Mouse (Mus musculus): ENCODE measurements around the gene Dnajc1. TPM values are rescaled to one million over a fixed set of nuclear protein-coding genes. Genes with fewer than 3 reads are reported as not detected.

The Dnajc1 gene
- polyA plus RNA-seq, 1 experiment from 2014 or later: 30.8 TPM

GRCm38 (mm10) chr2:18219569-18219968 is 173.1 kb downstream of the Dnajc1 start:
- Histone ChIP-seq H3K27ac (replicated peaks; ENCODE audit: low read depth, low read length) (no peak overlapping the region), H3K9ac (replicated peaks; ENCODE audit: low read length) (no peak overlapping the region), H3K36me3 (replicated peaks; ENCODE audit: control insufficient read depth, insufficient read depth, low read depth, low read length) (peaks cover 4% of the 10 kb centered on the region), H3K4me2 (ENCODE audit: low read depth, low read length) (no peak overlapping the region), H3K9me3 (replicated peaks; ENCODE audit: control insufficient read depth, low read length) (no peaks in the 10 kb centered on the region), H3K4me1 (ENCODE audit: control insufficient read depth, insufficient read depth, low read length) (no peaks in the 10 kb centered on the region), H3K4me3 (ENCODE audit: low read depth, low read length) (no peak overlapping the region), H3K27me3 (ENCODE audit: control insufficient read depth, insufficient read depth, low read length) (no peaks in the 10 kb centered on the region)
- whole genome bisulfite sequencing: 83% methylated on average over 13 of the region's 13 CpGs
- DNase-seq (ENCODE audit: low spot score): no peak
- no peak for ATAC-seq (replicated peaks; ENCODE audit: insufficient number of reproducible peaks, low FRiP score, low TSS enrichment, low read depth)

- ATAC-seq (replicated peaks; ENCODE audit: insufficient number of reproducible peaks, low FRiP score, low TSS enrichment, low read depth) (no peak), DNase-seq (ENCODE audit: low spot score) (no peak)
- H3K27me3 ChIP-seq (ENCODE audit: control insufficient read depth, insufficient read depth, low read length): no peaks in the 10 kb centered on the region
- no peak overlapping the region for H3K4me2 ChIP-seq (ENCODE audit: low read depth, low read length)
- H3K4me3 ChIP-seq (ENCODE audit: low read depth, low read length): no peak overlapping the region
- 79% methylated on average over 8 of the region's 8 CpGs for WGBS
- H3K27ac ChIP-seq (replicated peaks; ENCODE audit: low read depth, low read length): no peak overlapping the region
- no peak overlapping the region for H3K9ac ChIP-seq (replicated peaks; ENCODE audit: low read length)
- H3K4me1 ChIP-seq (ENCODE audit: control insufficient read depth, insufficient read depth, low read length): no peaks in the 10 kb centered on the region
- peaks cover 4% of the 10 kb centered on the region for H3K36me3 ChIP-seq (replicated peaks; ENCODE audit: control insufficient read depth, insufficient read depth, low read depth, low read length)
- H3K9me3 ChIP-seq (replicated peaks; ENCODE audit: control insufficient read depth, low read length): no peaks in the 10 kb centered on the region
Measured at GRCm38 (mm10) chr2:18219136-18219535, 173.5 kb downstream of the Dnajc1 start.

- no peak for ATAC-seq (replicated peaks; ENCODE audit: insufficient number of reproducible peaks, low FRiP score, low TSS enrichment, low read depth)
- Histone ChIP-seq H3K4me3 (ENCODE audit: low read depth, low read length) (no peak overlapping the region), H3K36me3 (replicated peaks; ENCODE audit: control insufficient read depth, insufficient read depth, low read depth, low read length) (peaks cover 4% of the 10 kb centered on the region), H3K27ac (replicated peaks; ENCODE audit: low read depth, low read length) (no peak overlapping the region), H3K9me3 (replicated peaks; ENCODE audit: control insufficient read depth, low read length) (no peaks in the 10 kb centered on the region), H3K27me3 (ENCODE audit: control insufficient read depth, insufficient read depth, low read length) (no peaks in the 10 kb centered on the region), H3K4me2 (ENCODE audit: low read depth, low read length) (no peak overlapping the region), H3K9ac (replicated peaks; ENCODE audit: low read length) (no peak overlapping the region), H3K4me1 (ENCODE audit: control insufficient read depth, insufficient read depth, low read length) (no peaks in the 10 kb centered on the region)
- DNase-seq (ENCODE audit: low spot score): no peak
- WGBS: 74% methylated on average over 5 of the region's 5 CpGs
Measured at GRCm38 (mm10) chr2:18218500-18218899, 174.1 kb downstream of the Dnajc1 start.

GRCm38 (mm10) chr2:18217867-18218266 is 174.8 kb downstream of the Dnajc1 start:
- Histone ChIP-seq H3K27ac (replicated peaks; ENCODE audit: low read depth, low read length) (no peak overlapping the region), H3K27me3 (ENCODE audit: control insufficient read depth, insufficient read depth, low read length) (no peaks in the 10 kb centered on the region), H3K9ac (replicated peaks; ENCODE audit: low read length) (no peak overlapping the region), H3K4me2 (ENCODE audit: low read depth, low read length) (no peak overlapping the region), H3K4me3 (ENCODE audit: low read depth, low read length) (no peak overlapping the region), H3K9me3 (replicated peaks; ENCODE audit: control insufficient read depth, low read length) (no peaks in the 10 kb centered on the region), H3K4me1 (ENCODE audit: control insufficient read depth, insufficient read depth, low read length) (no peaks in the 10 kb centered on the region), H3K36me3 (replicated peaks; ENCODE audit: control insufficient read depth, insufficient read depth, low read depth, low read length) (peaks cover 4% of the 10 kb centered on the region)
- DNase-seq (ENCODE audit: low spot score) (no peak), ATAC-seq (replicated peaks; ENCODE audit: insufficient number of reproducible peaks, low FRiP score, low TSS enrichment, low read depth) (peak; percentile 46; the same call in 1 of the 2 replicates)
- WGBS: 60% methylated on average over 3 of the region's 3 CpGs

- 86% methylated on average over 2 of the region's 2 CpGs for whole genome bisulfite sequencing
- ATAC-seq (replicated peaks; ENCODE audit: insufficient number of reproducible peaks, low FRiP score, low TSS enrichment, low read depth) (no peak), DNase-seq (ENCODE audit: low spot score) (no peak)
- no peak overlapping the region for H3K4me3 ChIP-seq (ENCODE audit: low read depth, low read length)
- H3K4me1 ChIP-seq (ENCODE audit: control insufficient read depth, insufficient read depth, low read length): no peaks in the 10 kb centered on the region
- no peaks in the 10 kb centered on the region for H3K27me3 ChIP-seq (ENCODE audit: control insufficient read depth, insufficient read depth, low read length)
- no peaks in the 10 kb centered on the region for H3K9me3 ChIP-seq (replicated peaks; ENCODE audit: control insufficient read depth, low read length)
- peaks cover 4% of the 10 kb centered on the region for H3K36me3 ChIP-seq (replicated peaks; ENCODE audit: control insufficient read depth, insufficient read depth, low read depth, low read length)
- no peak overlapping the region for H3K27ac ChIP-seq (replicated peaks; ENCODE audit: low read depth, low read length)
- no peak overlapping the region for H3K9ac ChIP-seq (replicated peaks; ENCODE audit: low read length)
- no peak overlapping the region for H3K4me2 ChIP-seq (ENCODE audit: low read depth, low read length)
Measured at GRCm38 (mm10) chr2:18214031-18214430, 178.6 kb downstream of the Dnajc1 start.

- Histone ChIP-seq H3K27ac (replicated peaks; ENCODE audit: low read depth, low read length) (no peak overlapping the region), H3K9me3 (replicated peaks; ENCODE audit: control insufficient read depth, low read length) (no peaks in the 10 kb centered on the region), H3K4me1 (ENCODE audit: control insufficient read depth, insufficient read depth, low read length) (no peaks in the 10 kb centered on the region), H3K4me3 (ENCODE audit: low read depth, low read length) (no peak overlapping the region), H3K4me2 (ENCODE audit: low read depth, low read length) (no peak overlapping the region), H3K9ac (replicated peaks; ENCODE audit: low read length) (no peak overlapping the region), H3K36me3 (replicated peaks; ENCODE audit: control insufficient read depth, insufficient read depth, low read depth, low read length) (peaks cover 10% of the 10 kb centered on the region), H3K27me3 (ENCODE audit: control insufficient read depth, insufficient read depth, low read length) (no peaks in the 10 kb centered on the region)
- ATAC-seq (replicated peaks; ENCODE audit: insufficient number of reproducible peaks, low FRiP score, low TSS enrichment, low read depth) (no peak), DNase-seq (ENCODE audit: low spot score) (no peak)
- 95% methylated on average over 4 of the region's 4 CpGs for WGBS
Measured at GRCm38 (mm10) chr2:18209948-18210347, 182.7 kb downstream of the Dnajc1 start.

GRCm38 (mm10) chr2:18209211-18209823 is 183.3 kb downstream of the Dnajc1 start:
- no peak overlapping the region for H3K4me3 ChIP-seq (ENCODE audit: low read depth, low read length)
- no peaks in the 10 kb centered on the region for H3K27me3 ChIP-seq (ENCODE audit: control insufficient read depth, insufficient read depth, low read length)
- H3K4me1 ChIP-seq (ENCODE audit: control insufficient read depth, insufficient read depth, low read length): no peaks in the 10 kb centered on the region
- H3K27ac ChIP-seq (replicated peaks; ENCODE audit: low read depth, low read length): no peak overlapping the region
- H3K9me3 ChIP-seq (replicated peaks; ENCODE audit: control insufficient read depth, low read length): no peaks in the 10 kb centered on the region
- H3K4me2 ChIP-seq (ENCODE audit: low read depth, low read length): no peak overlapping the region
- peaks cover 10% of the 10 kb centered on the region for H3K36me3 ChIP-seq (replicated peaks; ENCODE audit: control insufficient read depth, insufficient read depth, low read depth, low read length)
- DNase-seq (ENCODE audit: low spot score) (no peak), ATAC-seq (replicated peaks; ENCODE audit: insufficient number of reproducible peaks, low FRiP score, low TSS enrichment, low read depth) (no peak)
- no peak overlapping the region for H3K9ac ChIP-seq (replicated peaks; ENCODE audit: low read length)
- 84% methylated on average over 7 of the region's 7 CpGs for WGBS

GRCm38 (mm10) chr2:18208578-18208977 is 184.1 kb downstream of the Dnajc1 start:
- DNase-seq (ENCODE audit: low spot score) (no peak), ATAC-seq (replicated peaks; ENCODE audit: insufficient number of reproducible peaks, low FRiP score, low TSS enrichment, low read depth) (no peak)
- Histone ChIP-seq H3K4me1 (ENCODE audit: control insufficient read depth, insufficient read depth, low read length) (no peaks in the 10 kb centered on the region), H3K36me3 (replicated peaks; ENCODE audit: control insufficient read depth, insufficient read depth, low read depth, low read length) (peaks cover 10% of the 10 kb centered on the region), H3K4me3 (ENCODE audit: low read depth, low read length) (no peak overlapping the region), H3K9ac (replicated peaks; ENCODE audit: low read length) (no peak overlapping the region), H3K27ac (replicated peaks; ENCODE audit: low read depth, low read length) (no peak overlapping the region), H3K27me3 (ENCODE audit: control insufficient read depth, insufficient read depth, low read length) (no peaks in the 10 kb centered on the region), H3K4me2 (ENCODE audit: low read depth, low read length) (no peak overlapping the region), H3K9me3 (replicated peaks; ENCODE audit: control insufficient read depth, low read length) (no peaks in the 10 kb centered on the region)
- WGBS: 77% methylated on average over 6 of the region's 6 CpGs

Data from embryonic facial prominence, embryonic 11.5 days (tissue).